Mouse (Mus musculus): ENCODE results near the gene Arhgef7. TPM values are rescaled to one million over a fixed set of nuclear protein-coding genes. Genes with fewer than 3 reads are reported as not detected.

The Arhgef7 gene
- total and polyA plus RNA-seq, 3 experiments = 59.7 to 117 (median 114) TPM

DNA sequence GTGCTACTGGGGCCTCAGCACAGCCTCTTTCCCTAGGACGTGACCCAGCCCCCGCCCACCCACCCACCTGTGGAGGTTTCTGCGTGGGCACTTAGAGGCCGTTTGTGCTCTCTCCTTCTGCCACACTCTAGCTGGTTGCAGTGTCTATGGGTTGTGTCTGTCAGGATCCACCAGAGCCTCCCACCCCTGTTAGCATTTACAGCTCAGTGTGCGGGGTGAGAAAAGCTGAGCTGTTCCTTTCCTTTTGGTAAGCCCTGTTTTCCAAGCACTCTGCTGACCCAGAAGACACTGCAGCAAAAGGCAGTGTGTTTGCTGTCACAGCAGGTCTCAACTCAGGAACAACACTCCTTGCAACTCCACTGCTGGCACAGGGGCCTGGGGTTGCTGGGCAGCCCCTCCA is 106.7 kb downstream of the Arhgef7 start:
- no peaks in the 10 kb centered on the region for H3K36me3 ChIP-seq (ENCODE audit: control insufficient read depth, insufficient read depth, low read length)
- intact Hi-C loops (cut with DNase I) = no loop called here
- TF ChIP-seq POLR2A (IDR thresholded peaks at IDR 0.05; ENCODE audit: insufficient read depth, low read depth, low read length) = no peak
- no peak overlapping the region for H3K4me3 ChIP-seq
- H3K27ac ChIP-seq = no peak overlapping the region
- no peak overlapping the region for H3K9ac ChIP-seq (ENCODE audit: low read depth, low read length)
- WGBS = 88% methylated on average over 5 of the region's 5 CpGs
- H3K4me1 ChIP-seq (ENCODE audit: control insufficient read depth, insufficient read depth, low read length) = no peaks in the 10 kb centered on the region
- DNase-seq = no peak
- no peaks in the 10 kb centered on the region for H3K27me3 ChIP-seq (ENCODE audit: control insufficient read depth, insufficient read depth, low read length)
- no peaks in the 10 kb centered on the region for H3K79me2 ChIP-seq (replicated peaks; ENCODE audit: control insufficient read depth, insufficient read depth, low read length)

DNA sequence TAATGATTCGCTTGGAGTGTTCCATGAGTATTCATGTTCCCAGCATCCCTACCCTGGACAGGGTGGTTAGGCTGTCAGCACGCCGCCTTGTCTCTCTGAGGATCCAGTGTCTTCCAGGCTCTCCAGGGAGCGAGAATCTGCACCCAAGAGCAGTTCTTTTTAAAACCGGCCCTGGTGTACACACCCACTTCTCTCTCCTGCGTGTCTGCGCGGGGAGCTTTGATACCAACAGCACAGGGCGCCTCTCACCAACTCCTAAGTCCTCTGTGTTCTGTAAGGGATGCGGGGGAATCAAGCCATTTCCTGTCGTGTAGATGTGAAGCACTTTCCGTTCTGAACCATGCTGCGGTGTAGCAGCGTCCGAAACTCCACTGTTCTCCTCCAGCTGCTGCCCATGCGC is 107.2 kb downstream of the Arhgef7 start:
- no peak for DNase-seq
- Histone ChIP-seq H3K27me3 (ENCODE audit: control insufficient read depth, insufficient read depth, low read length) (no peaks in the 10 kb centered on the region), H3K4me1 (ENCODE audit: control insufficient read depth, insufficient read depth, low read length) (no peaks in the 10 kb centered on the region), H3K79me2 (replicated peaks; ENCODE audit: control insufficient read depth, insufficient read depth, low read length) (no peaks in the 10 kb centered on the region), H3K9ac (ENCODE audit: low read depth, low read length) (no peak overlapping the region), H3K27ac (no peak overlapping the region), H3K4me3 (no peak overlapping the region), H3K36me3 (ENCODE audit: control insufficient read depth, insufficient read depth, low read length) (no peaks in the 10 kb centered on the region)
- TF ChIP-seq POLR2A (IDR thresholded peaks at IDR 0.05; ENCODE audit: insufficient read depth, low read depth, low read length) (no peak), CTCF (IDR thresholded peaks at IDR 0.05) (no peak), EP300 (IDR thresholded peaks at IDR 0.05; ENCODE audit: insufficient read depth, low read depth, low read length) (no peak)
- 80% methylated on average over 16 of the region's 16 CpGs for WGBS
- intact Hi-C loops (cut with DNase I) = no loop called here

DNA sequence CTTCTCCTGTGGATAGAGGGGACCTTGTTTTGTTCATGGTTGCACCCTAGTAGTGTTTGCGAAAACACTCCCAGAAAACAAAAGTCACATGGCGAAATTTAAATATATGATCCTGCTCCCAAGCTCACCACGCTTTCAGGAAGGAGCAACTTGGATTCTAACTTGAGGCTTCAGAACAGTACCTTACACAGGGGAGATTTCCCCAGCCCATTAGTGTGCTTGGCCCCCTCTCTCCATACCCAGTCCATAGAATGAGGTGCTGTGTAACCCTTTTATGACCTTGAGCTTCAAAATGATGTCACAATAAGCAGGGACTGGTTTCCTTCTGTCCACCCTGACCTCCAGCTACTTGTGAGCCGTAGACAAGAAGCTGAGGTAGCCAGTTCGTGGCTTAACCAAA is 112.7 kb downstream of the Arhgef7 start, which contains the start of gene Tex29:
Gene Tex29, plus strand, starts transcription at position 301 of the 400 bp plus-strand sequence.
- intact Hi-C loops (cut with DNase I) = loop anchor here (5.0 kb wide), 1 partner anchor 82 kb away; no protein-coding TSS in a partner anchor

DNA sequence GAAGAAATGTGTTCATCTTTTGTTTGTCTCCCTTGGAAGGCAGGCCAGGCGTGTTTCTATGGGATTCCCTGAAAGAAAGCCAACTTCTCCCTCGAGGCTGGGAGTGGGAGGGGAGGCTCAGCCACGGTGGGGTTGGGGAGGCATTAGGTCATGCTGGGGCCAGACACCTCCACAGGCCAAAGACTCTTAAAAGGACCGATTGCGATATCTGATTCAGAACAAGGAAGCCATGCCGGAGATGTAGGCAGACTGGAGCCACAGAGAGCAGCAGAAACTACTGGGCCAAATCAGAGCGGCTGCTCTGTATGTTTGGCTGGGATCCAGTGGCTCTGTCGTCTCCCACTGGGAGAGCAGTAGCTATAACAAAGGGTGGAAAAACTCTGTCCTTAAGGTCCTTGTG is 114.0 kb downstream of the Arhgef7 start:
- DNase-seq = peak in 1 of 2 experiments; percentile 16
- intact Hi-C loops (cut with DNase I) = loop anchor here (5.0 kb wide), 1 partner anchor 81 kb away; no protein-coding TSS in a partner anchor
- Histone ChIP-seq H3K4me1 (ENCODE audit: control insufficient read depth, insufficient read depth, low read length) (peaks cover 9% of the 10 kb centered on the region), H3K27me3 (ENCODE audit: control insufficient read depth, insufficient read depth, low read length) (no peaks in the 10 kb centered on the region), H3K4me3 (no peak overlapping the region), H3K36me3 (ENCODE audit: control insufficient read depth, insufficient read depth, low read length) (no peaks in the 10 kb centered on the region), H3K79me2 (replicated peaks; ENCODE audit: control insufficient read depth, insufficient read depth, low read length) (no peaks in the 10 kb centered on the region), H3K9ac (ENCODE audit: low read depth, low read length) (no peak overlapping the region), H3K27ac (no peak overlapping the region)
- no peak for TF ChIP-seq CTCF (IDR thresholded peaks at IDR 0.05)
- TF ChIP-seq POLR2A (IDR thresholded peaks at IDR 0.05; ENCODE audit: insufficient read depth, low read depth, low read length) = no peak
- TF ChIP-seq EP300 (IDR thresholded peaks at IDR 0.05; ENCODE audit: insufficient read depth, low read depth, low read length) = no peak
- 3% methylated on average over 8 of the region's 8 CpGs for WGBS

More for the DNA sequence above, 112.7 kb downstream of the Arhgef7 start, which contains the start of gene Tex29:
- WGBS = 89% methylated on average over 5 of the region's 5 CpGs
- Histone ChIP-seq H3K4me3 (no peak within 1 kb of the TSS), H3K36me3 (ENCODE audit: control insufficient read depth, insufficient read depth, low read length) (no peaks in the 10 kb centered on the region), H3K9ac (ENCODE audit: low read depth, low read length) (no peak within 1 kb of the TSS), H3K4me1 (ENCODE audit: control insufficient read depth, insufficient read depth, low read length) (peaks cover 9% of the 10 kb centered on the region), H3K27me3 (ENCODE audit: control insufficient read depth, insufficient read depth, low read length) (no peaks in the 10 kb centered on the region), H3K79me2 (replicated peaks; ENCODE audit: control insufficient read depth, insufficient read depth, low read length) (no peaks in the 10 kb centered on the region), H3K27ac (no peak within 1 kb of the TSS)
- DNase-seq = no peak
- no peak for TF ChIP-seq EP300 (IDR thresholded peaks at IDR 0.05; ENCODE audit: insufficient read depth, low read depth, low read length)
- no peak for TF ChIP-seq POLR2A (IDR thresholded peaks at IDR 0.05; ENCODE audit: insufficient read depth, low read depth, low read length)
- no peak for TF ChIP-seq CTCF (IDR thresholded peaks at IDR 0.05)

DNA sequence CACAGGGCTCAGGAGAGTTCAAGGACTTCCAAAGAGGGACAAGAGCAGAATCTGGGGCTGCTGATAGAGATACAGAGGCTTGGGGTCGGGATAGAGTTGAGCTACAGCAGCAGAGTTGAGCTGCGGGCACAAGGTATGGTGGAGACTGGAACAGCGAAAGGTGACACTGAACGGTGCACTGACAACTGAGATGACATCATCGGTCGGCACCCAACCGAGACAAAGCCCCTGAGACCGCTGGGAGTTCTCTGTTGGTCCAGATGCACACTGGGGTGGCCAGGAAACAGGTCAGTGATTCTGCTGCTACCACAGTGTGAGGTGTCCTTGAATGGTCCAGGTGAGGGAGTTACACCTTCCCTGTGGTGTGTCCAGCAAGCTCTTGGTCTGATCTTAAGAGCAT is 115.2 kb downstream of the Arhgef7 start:
- 76% methylated on average over 8 of the region's 8 CpGs for WGBS
- DNase-seq = no peak
- Histone ChIP-seq H3K36me3 (ENCODE audit: control insufficient read depth, insufficient read depth, low read length) (no peaks in the 10 kb centered on the region), H3K9ac (ENCODE audit: low read depth, low read length) (no peak overlapping the region), H3K27me3 (ENCODE audit: control insufficient read depth, insufficient read depth, low read length) (no peaks in the 10 kb centered on the region), H3K4me1 (ENCODE audit: control insufficient read depth, insufficient read depth, low read length) (peaks cover 9% of the 10 kb centered on the region), H3K4me3 (no peak overlapping the region), H3K27ac (no peak overlapping the region), H3K79me2 (replicated peaks; ENCODE audit: control insufficient read depth, insufficient read depth, low read length) (no peaks in the 10 kb centered on the region)
- intact Hi-C loops (cut with DNase I) = loop anchor here (5.0 kb wide), 1 partner anchor 80 kb away; no protein-coding TSS in a partner anchor
- no peak for TF ChIP-seq EP300 (IDR thresholded peaks at IDR 0.05; ENCODE audit: insufficient read depth, low read depth, low read length)

DNA sequence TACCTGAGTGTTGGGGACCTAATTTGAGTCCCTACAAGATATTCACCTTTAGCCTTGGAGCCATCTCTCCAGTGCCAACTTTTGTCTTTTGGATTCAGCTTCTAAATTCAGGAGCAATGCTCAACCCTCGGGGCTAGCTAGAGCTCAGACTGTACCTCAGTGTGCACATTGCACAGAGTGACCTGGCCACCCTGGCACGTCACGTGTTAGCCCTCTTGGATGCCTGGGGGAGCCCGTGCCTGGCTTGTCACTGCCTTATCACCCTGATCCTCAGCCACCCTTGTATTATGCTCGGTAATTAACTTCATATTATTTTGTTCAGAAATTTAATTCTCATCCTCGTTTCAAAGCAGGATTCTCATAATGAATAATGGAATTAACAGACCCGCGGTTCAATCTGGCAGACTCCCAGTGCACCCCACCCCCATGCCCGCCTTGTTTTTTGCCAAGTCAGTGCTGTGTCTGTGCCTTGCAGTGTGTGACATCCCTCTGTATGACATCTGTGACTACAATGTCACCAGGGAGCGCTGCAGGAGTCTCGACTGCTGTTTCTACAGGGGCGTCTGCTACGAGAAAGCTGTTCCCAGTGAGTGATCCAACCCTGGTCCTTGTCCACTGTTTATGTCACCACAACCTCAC is 116.3 kb downstream of the Arhgef7 start:
- no peaks in the 10 kb centered on the region for H3K36me3 ChIP-seq (ENCODE audit: control insufficient read depth, insufficient read depth, low read length)
- no peak for DNase-seq
- H3K79me2 ChIP-seq (replicated peaks; ENCODE audit: control insufficient read depth, insufficient read depth, low read length) = no peaks in the 10 kb centered on the region
- no peak for TF ChIP-seq POLR2A (IDR thresholded peaks at IDR 0.05; ENCODE audit: insufficient read depth, low read depth, low read length)
- no peak for TF ChIP-seq CTCF (IDR thresholded peaks at IDR 0.05)
- no peak for TF ChIP-seq EP300 (IDR thresholded peaks at IDR 0.05; ENCODE audit: insufficient read depth, low read depth, low read length)
- no peak overlapping the region for H3K9ac ChIP-seq (ENCODE audit: low read depth, low read length)
- intact Hi-C loops (cut with DNase I) = loop anchor here (5.0 kb wide), 1 partner anchor 79 kb away; no protein-coding TSS in a partner anchor
- no peaks in the 10 kb centered on the region for H3K27me3 ChIP-seq (ENCODE audit: control insufficient read depth, insufficient read depth, low read length)
- peaks cover 9% of the 10 kb centered on the region for H3K4me1 ChIP-seq (ENCODE audit: control insufficient read depth, insufficient read depth, low read length)
- no peak overlapping the region for H3K27ac ChIP-seq
- 58% methylated on average over 13 of the region's 13 CpGs for WGBS
- no peak overlapping the region for H3K4me3 ChIP-seq
